Mouse (Mus musculus): ENCODE measurements at regions not wholly inside any gene's neighbourhood (a gene's known extent, or its start where the extent isn't known, plus 50 kb on each side); places are given as distances from the start of the nearest gene placed in this dataset.
A peak's percentile ranks its signal among the peaks of the same experiment; 100 is the strongest.

DNA sequence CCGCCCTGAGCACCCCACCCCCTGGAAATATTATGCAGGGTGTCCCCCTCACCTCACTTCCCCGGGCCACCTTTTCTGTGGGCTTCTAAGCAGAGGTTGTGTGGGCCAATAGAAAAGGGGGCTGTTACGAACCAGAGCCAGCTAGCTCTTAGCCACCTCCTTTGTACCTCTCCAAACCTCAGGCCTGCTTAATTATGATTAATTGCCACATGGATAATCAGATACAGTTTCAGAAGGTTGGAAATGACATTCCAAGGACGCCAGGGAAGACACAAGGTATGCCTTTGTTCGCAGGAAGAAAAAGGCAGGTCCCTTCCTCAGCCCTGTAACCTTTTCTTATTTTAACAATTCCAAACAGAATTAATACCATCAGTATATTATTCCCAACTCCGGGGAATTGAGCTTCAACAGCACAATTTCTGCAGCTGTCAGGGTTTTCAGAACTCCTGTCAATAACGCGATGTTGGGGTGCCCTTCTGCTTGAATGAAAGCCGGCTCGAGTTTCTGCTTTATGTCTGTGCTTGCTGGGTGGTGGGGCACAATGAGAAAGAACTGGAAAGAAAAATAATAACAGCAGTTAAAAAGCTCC, 552.1 kb upstream of the Mgmt start:
- WGBS: 33% methylated on average over 10 of the region's 10 CpGs
- H3K36me3 ChIP-seq: no peaks in the 10 kb centered on the region
- H3K4me1 ChIP-seq (replicated peaks): peaks cover 32% of the 10 kb centered on the region
- no peaks in the 10 kb centered on the region for H3K27me3 ChIP-seq
- ATAC-seq (ENCODE audit: low read depth): no peak
- no peak overlapping the region for H3K4me2 ChIP-seq
- H3K27ac ChIP-seq (replicated peaks): peak overlapping the region; percentile 80
- H3K9ac ChIP-seq: peak overlapping the region; percentile 41
- H3K4me3 ChIP-seq: no peak overlapping the region
- H3K9me3 ChIP-seq: no peaks in the 10 kb centered on the region

DNA sequence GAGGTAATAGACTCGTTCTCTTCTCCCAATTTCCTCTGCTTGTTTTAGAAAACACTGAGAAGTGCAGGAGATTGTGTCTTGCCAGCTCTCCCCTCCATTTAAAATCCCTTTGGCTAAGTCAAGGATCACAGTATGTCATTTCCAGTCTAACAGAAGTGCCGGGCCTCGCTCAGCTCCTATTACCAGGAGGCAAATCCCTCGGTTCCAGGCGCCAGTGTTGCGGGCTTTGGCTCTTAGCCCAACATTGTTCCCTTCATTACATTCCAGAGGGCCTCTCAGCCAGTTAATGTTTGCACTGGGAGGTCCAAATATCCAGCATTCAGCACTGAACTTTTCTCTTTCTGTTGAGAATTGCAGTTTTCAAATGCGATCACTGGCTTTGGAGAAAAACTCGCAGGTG, 551.6 kb upstream of the Mgmt start:
- WGBS: 10% methylated on average over 8 of the region's 8 CpGs

DNA sequence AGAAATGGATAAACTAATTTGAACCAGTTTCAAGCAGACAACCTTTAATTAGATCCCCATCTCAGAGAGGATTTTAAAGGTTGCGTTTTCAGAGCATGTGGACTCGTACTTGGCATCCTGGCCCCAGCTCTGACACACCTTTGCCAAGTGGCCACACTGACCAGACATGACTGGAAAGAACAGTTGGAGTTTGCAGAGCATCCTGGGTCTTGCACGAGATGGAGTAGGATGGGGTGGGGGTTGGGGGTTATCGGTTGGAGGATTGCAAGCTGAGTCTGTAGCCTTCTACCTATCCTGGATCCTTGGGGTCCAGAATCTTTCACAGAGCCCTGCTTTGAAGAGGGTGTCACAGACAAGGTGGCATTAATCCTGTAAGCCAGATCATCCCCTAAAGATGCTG, 550.9 kb upstream of the Mgmt start:
- no peaks in the 10 kb centered on the region for H3K36me3 ChIP-seq
- no peak overlapping the region for H3K9ac ChIP-seq
- no peak for ATAC-seq (ENCODE audit: low read depth)
- peaks cover 32% of the 10 kb centered on the region for H3K4me1 ChIP-seq (replicated peaks)
- H3K27ac ChIP-seq (replicated peaks): no peak overlapping the region
- no peak overlapping the region for H3K4me3 ChIP-seq
- H3K4me2 ChIP-seq: no peak overlapping the region
- H3K9me3 ChIP-seq: no peaks in the 10 kb centered on the region
- H3K27me3 ChIP-seq: no peaks in the 10 kb centered on the region
- WGBS: 79% methylated on average over 4 of the region's 4 CpGs

More for the DNA sequence above, 551.6 kb upstream of the Mgmt start:
- Histone ChIP-seq H3K4me1 (replicated peaks) (peaks cover 32% of the 10 kb centered on the region), H3K4me2 (0 out of 2 replicates have a peak overlapping the region, but pooled peaks have one; percentile 9), H3K36me3 (no peaks in the 10 kb centered on the region), H3K9ac (0 out of 2 replicates have a peak overlapping the region, but pooled peaks have one; percentile 2), H3K27me3 (no peaks in the 10 kb centered on the region), H3K9me3 (no peaks in the 10 kb centered on the region), H3K27ac (replicated peaks) (peak overlapping the region; percentile 80), H3K4me3 (no peak overlapping the region)
- peak; percentile 65; the same call in 1 of the 2 replicates for ATAC-seq (ENCODE audit: low read depth)

DNA sequence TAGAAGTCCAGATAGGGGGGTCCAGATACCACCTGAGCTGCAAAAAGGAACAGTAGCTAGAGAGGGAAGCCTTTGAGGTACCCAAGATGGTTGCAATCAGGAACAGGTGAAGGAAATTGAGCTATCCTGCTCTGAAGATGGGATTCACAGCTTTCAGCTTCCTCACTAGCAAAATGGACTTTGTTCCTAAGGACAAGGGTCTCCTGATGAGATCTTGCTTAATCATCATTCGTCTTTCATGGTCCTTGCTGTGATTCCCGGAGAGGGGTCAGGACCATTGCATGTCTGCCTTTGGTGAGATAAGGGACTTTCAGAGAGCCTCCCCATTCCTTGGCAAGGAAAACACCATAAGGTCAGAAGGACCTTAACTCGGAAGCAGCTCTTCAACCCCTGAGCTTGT, 549.4 kb upstream of the Mgmt start:
- WGBS: 88% methylated on average over 3 of the region's 3 CpGs
- Histone ChIP-seq H3K4me1 (replicated peaks) (peaks cover 32% of the 10 kb centered on the region), H3K9me3 (no peaks in the 10 kb centered on the region), H3K27ac (replicated peaks) (no peak overlapping the region), H3K27me3 (no peaks in the 10 kb centered on the region), H3K4me2 (no peak overlapping the region), H3K4me3 (no peak overlapping the region), H3K36me3 (no peaks in the 10 kb centered on the region), H3K9ac (no peak overlapping the region)
- no peak for ATAC-seq (ENCODE audit: low read depth)

DNA sequence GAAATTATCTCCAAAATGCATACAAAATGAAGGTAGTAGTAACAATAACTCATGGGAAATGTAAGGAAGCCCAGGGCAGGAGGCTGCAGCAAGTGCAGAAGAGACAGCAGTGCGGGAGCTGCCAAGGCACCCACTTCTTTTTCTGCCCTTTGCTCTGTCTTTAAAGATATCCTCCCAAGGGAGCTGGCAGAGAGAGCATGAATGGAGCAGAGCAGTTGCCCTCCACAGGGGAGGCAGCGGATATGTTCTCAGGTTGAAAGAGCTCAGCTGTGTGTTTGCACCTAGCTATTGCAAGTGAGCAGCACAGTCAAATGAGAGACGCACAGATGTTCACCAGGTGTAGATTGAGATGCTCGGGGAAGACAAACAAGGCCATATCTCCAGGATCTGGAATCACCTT, 547.9 kb upstream of the Mgmt start:
- H3K4me1 ChIP-seq (replicated peaks): peaks cover 23% of the 10 kb centered on the region
- no peak for ATAC-seq (ENCODE audit: low read depth)
- no peak overlapping the region for H3K4me3 ChIP-seq
- H3K9me3 ChIP-seq: no peaks in the 10 kb centered on the region
- H3K9ac ChIP-seq: no peak overlapping the region
- H3K27me3 ChIP-seq: no peaks in the 10 kb centered on the region
- H3K27ac ChIP-seq (replicated peaks): no peak overlapping the region
- H3K4me2 ChIP-seq: no peak overlapping the region
- H3K36me3 ChIP-seq: no peaks in the 10 kb centered on the region
- 86% methylated on average over 4 of the region's 4 CpGs for WGBS

DNA sequence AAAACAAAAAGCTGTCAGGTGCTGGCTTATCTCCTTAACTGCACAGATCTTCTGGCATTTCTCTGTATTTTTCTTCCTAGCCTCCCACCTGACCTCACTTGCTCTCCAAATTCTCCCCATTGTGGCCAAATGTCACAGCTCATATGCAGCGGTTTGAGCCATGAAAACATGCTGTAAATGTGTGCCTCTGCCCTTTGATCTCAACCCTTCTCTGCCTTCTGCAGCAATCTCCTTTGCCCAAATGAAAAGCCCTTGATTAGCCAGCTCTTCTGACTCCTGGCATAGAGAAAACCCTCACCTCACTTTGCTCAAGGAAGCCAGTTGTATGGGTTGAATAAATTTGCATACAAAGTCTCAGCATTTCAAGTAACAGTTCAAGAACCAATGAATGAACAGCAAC, 546.1 kb upstream of the Mgmt start:
- Histone ChIP-seq H3K9me3 (no peaks in the 10 kb centered on the region), H3K9ac (no peak overlapping the region), H3K27me3 (no peaks in the 10 kb centered on the region), H3K4me1 (replicated peaks) (peaks cover 5% of the 10 kb centered on the region; the same call in 1 of the 2 replicates), H3K36me3 (no peaks in the 10 kb centered on the region), H3K27ac (replicated peaks) (no peak overlapping the region), H3K4me3 (no peak overlapping the region), H3K4me2 (no peak overlapping the region)
- no peak for ATAC-seq (ENCODE audit: low read depth)
- 21% methylated on average over 1 of the region's 1 CpGs for WGBS

DNA sequence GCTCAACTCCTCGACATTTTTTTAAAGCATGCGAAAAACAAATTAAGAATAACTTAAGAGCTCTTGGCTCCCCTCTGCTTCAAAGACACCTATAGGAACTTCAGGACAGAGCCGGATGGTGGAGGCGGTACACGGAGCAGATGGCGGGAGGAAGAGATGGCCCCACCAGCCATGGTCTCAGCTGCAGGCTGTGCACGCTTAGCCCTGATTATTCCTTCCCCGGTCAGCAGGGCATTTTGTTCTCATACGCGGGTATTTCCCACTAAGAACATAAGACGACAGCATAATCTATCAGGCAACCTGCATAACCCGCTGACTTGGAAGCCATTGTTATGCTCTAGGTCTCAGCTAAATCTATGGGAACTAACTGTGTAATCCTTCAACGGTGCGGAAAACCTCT, 544.8 kb upstream of the Mgmt start:
- Histone ChIP-seq H3K27me3 (no peaks in the 10 kb centered on the region), H3K27ac (replicated peaks) (no peak overlapping the region), H3K9me3 (no peaks in the 10 kb centered on the region), H3K36me3 (no peaks in the 10 kb centered on the region), H3K4me1 (replicated peaks) (no peaks in the 10 kb centered on the region), H3K9ac (no peak overlapping the region), H3K4me2 (no peak overlapping the region), H3K4me3 (no peak overlapping the region)
- WGBS: 80% methylated on average over 14 of the region's 14 CpGs
- no peak for ATAC-seq (ENCODE audit: low read depth)

DNA sequence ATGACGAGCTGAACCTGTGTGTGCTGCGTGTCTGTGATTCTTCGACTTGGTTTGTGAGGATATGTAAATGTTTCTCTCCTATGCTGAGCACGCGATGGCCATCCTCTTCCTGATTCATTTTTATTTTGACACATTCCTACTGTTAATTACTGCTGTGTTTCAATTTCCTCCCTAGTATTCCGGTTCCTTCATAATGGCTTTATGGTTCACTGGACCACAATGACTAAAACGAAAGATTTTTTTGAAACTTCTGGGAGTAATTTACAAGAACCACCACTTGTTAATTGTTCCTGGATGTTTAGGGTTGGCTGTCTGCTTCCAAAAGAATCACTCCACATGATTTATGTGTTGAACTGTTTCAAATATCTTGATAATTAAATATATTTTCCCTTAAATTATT, 537.4 kb upstream of the Mgmt start:
- 53% methylated on average over 7 of the region's 7 CpGs for WGBS
- no peaks in the 10 kb centered on the region for H3K27me3 ChIP-seq
- no peak overlapping the region for H3K27ac ChIP-seq (replicated peaks)
- no peak for ATAC-seq (ENCODE audit: low read depth)
- no peak overlapping the region for H3K4me2 ChIP-seq
- H3K36me3 ChIP-seq: no peaks in the 10 kb centered on the region
- H3K4me3 ChIP-seq: no peak overlapping the region
- no peaks in the 10 kb centered on the region for H3K9me3 ChIP-seq
- no peak overlapping the region for H3K9ac ChIP-seq
- no peaks in the 10 kb centered on the region for H3K4me1 ChIP-seq (replicated peaks)

DNA sequence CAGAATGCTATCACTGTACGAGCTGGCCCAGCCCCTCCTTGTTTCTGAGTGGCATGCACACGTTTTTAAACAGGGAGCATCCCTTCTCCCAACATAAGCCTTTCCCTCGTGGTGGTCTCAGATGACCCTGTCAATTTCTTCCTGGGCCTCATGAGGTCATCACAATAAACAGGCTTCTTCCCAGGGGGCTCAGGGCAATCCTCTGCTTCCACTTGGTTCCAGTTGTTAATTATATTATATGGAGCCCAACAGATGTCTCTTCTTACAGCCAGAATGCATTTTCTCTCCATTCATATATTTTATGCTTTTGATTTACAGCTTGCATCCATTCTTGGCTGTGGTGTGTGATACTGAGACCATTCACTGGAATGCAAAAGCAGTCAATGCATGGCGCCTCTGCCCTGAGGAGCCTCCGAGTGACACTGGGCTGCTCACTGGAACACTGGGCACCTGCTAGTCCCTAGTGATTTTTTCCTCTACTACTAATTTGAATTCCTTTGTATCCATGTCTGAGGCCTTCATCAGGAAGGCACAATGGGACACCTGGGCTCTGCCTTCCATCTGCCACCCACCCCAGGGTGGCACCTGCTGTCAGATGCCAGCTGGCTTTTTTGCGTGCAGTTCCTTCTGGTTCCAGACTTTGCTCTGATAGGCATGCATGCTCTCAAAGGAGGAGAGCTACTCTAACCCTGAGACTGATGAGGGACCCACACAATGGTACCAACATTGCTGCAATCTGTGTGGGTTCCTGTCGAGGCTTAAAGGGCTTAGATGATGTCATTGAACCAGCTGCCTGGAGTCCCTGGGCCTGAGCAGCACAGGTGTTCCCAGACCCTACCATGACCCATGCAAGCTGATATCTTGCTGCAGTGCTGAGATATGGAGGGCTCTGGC, 528.8 kb upstream of the Mgmt start:
- Histone ChIP-seq H3K36me3 (no peaks in the 10 kb centered on the region), H3K4me2 (no peak overlapping the region), H3K27me3 (no peaks in the 10 kb centered on the region), H3K27ac (replicated peaks) (no peak overlapping the region), H3K9ac (no peak overlapping the region), H3K4me1 (replicated peaks) (peaks cover 20% of the 10 kb centered on the region), H3K9me3 (no peaks in the 10 kb centered on the region), H3K4me3 (no peak overlapping the region)
- peak; percentile 80 for ATAC-seq (ENCODE audit: low read depth)
- WGBS: 23% methylated on average over 7 of the region's 7 CpGs

DNA sequence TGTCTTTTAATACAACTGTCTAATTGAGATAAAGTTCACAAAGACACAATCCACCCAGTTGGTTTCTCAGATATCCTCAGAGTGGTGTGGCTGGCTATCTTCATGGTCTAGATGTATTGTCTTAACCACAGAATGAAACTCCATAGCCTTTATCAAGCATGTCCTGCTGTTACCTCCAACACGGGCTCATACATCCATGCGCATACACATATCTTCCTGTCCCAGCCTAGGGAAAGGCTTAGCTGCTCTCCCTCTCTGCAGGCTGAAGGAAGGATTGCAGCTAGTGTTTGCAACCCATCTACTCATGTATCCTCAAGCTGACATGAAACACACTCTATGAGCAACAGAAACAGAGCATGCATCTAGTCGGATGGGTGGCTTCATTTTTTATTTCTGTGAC, 517.2 kb upstream of the Mgmt start:
- ATAC-seq (ENCODE audit: low read depth): no peak
- H3K4me2 ChIP-seq: no peak overlapping the region
- H3K9ac ChIP-seq: no peak overlapping the region
- WGBS: 81% methylated on average over 3 of the region's 3 CpGs
- 0 out of 2 replicates have a peak, but pooled peaks cover 8% of the 10 kb centered on the region for H3K4me1 ChIP-seq (replicated peaks)
- 0 out of 2 replicates have a peak, but pooled peaks cover 3% of the 10 kb centered on the region for H3K27me3 ChIP-seq
- H3K27ac ChIP-seq (replicated peaks): no peak overlapping the region
- H3K36me3 ChIP-seq: no peaks in the 10 kb centered on the region
- no peak overlapping the region for H3K4me3 ChIP-seq
- H3K9me3 ChIP-seq: no peaks in the 10 kb centered on the region

DNA sequence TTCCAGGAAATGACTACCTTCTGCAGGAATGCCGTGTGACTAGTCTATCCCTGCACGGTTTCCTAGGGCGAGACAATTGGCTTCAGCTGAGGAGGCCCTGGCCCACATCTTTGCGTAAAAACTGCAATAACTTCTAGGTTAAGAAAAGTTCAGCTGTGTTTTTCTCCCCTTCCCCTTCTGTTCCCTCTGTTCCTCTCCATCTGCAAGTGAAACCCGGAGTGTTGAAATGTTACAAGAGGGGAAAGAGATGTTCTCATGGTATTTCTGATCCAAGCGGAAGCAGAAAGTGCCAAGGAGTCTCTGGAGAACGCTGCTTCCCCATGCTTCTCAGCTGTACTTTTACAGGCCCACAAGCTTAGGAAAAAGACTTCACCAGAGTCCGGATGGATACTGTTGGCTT, 516.7 kb upstream of the Mgmt start:
- 77% methylated on average over 8 of the region's 8 CpGs for WGBS
- H3K4me2 ChIP-seq: no peak overlapping the region
- ATAC-seq (ENCODE audit: low read depth): no peak
- H3K36me3 ChIP-seq: no peaks in the 10 kb centered on the region
- H3K27me3 ChIP-seq: 0 out of 2 replicates have a peak, but pooled peaks cover 3% of the 10 kb centered on the region
- H3K27ac ChIP-seq (replicated peaks): no peak overlapping the region
- no peak overlapping the region for H3K4me3 ChIP-seq
- no peak overlapping the region for H3K9ac ChIP-seq
- no peaks in the 10 kb centered on the region for H3K9me3 ChIP-seq
- 0 out of 2 replicates have a peak, but pooled peaks cover 8% of the 10 kb centered on the region for H3K4me1 ChIP-seq (replicated peaks)

DNA sequence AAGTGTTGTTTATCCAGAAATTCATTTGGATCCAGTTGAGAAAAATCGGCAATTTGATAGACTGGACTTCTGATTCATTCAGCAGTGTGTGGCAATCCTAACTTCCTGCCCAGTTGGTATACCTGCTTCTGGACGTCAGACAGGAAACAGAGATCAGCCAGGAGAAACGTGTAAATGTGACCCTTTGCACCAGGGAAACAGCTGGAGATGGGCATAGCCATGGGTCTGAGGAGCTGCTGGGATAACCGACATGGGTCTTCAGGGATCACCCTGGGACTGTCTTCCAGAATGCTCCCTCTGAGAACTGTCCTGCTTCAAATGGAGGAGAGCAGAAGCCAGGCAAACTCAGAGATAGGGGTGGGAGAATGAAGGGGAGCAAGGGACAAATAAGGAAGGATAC, 516.1 kb upstream of the Mgmt start:
- Histone ChIP-seq H3K4me1 (replicated peaks) (0 out of 2 replicates have a peak, but pooled peaks cover 8% of the 10 kb centered on the region), H3K27ac (replicated peaks) (no peak overlapping the region), H3K36me3 (no peaks in the 10 kb centered on the region), H3K4me3 (no peak overlapping the region), H3K9ac (no peak overlapping the region), H3K27me3 (0 out of 2 replicates have a peak, but pooled peaks cover 3% of the 10 kb centered on the region), H3K9me3 (no peaks in the 10 kb centered on the region), H3K4me2 (no peak overlapping the region)
- no peak for ATAC-seq (ENCODE audit: low read depth)
- WGBS: 64% methylated on average over 4 of the region's 4 CpGs
